Mouse (Mus musculus) lung, adult 2 months (tissue): ENCODE results near the gene Afdn.

ENCODE experiments used
- CTCF ChIP-seq: fragments of 200-500 bp; IDR thresholded peaks from 2 replicates; pipeline ENCODE4 v1.5.1; 2011; ENCODE audit warnings: mild to moderate bottlenecking, low read length, control low read depth; ENCODE audit not compliant: insufficient read depth
- POLR2A ChIP-seq: fragments of 200-500 bp; IDR thresholded peaks from 2 replicates; pipeline ENCODE4 v1.6.1; 2011; ENCODE audit warnings: low read depth, mild to moderate bottlenecking, control low read depth, low read length, borderline replicate concordance; ENCODE audit errors: extremely low read depth

DNA sequence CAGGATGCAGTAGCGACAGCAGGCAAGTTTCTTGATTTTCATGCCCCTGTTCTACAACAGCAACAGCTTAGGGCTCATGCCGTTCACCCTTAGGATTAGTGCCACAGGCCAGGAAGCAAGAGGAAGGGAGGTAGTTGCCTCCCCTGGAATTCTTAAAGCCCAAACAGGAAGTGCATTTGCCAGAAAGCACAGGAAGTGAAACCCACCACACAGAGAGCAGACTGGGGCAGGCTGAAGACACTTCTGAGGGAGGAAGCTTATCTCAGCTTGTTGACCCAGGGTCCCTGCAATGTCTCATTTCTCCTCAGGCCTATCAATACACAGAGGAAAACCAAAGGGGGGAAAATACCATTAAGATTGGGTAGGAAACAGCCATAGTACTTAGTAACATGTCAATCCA lies 19.5 kb upstream of the Afdn start:
- no peak for TF ChIP-seq POLR2A
- TF ChIP-seq CTCF = no peak
